In the genomic region with DNA sequence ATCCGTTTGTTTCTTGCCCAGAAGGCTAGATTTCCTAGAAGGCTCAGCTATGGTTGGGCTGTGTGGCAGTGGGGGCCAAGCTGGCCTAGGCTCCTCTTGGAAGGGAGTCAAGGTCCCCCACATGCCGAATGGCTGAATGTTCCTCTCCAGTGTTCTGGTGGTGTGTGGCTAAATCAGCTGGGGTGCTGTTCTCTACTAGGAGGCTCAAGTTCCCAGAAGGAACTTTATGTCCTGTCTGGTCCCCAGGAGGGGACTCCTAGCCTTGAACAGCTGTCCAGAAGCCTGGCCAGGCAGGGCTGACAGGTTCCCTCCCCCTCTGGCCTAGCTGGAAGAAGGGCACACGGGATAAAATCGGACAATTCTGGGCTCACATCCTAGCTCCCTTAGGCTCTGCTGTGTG, we compare ENCODE assay signal across 8 mouse cellular contexts.
A peak's percentile ranks its signal among the peaks of the same experiment; 100 is the strongest.
DNase-seq lines count a peak whose midpoint lies in the region; ATAC-seq and TF ChIP-seq lines count a peak whose summit lies in the region.

No protein-coding gene starts in this region.

- no peak for TF ChIP-seq CTCF in gastrocnemius, adult 2 months (IDR thresholded peaks at IDR 0.05)
- TF ChIP-seq CTCF in testis, adult 2 months (IDR thresholded peaks at IDR 0.05; ENCODE audit: control insufficient read depth, insufficient read depth, insufficient replicate concordance, low read depth, low read length) = no peak

- H3K36me3 ChIP-seq in intestine, embryonic 16.5 days (ENCODE audit: control insufficient read depth, insufficient read depth, low read length) = no peaks in the 10 kb centered on the region
- no peaks in the 10 kb centered on the region for H3K36me3 ChIP-seq in testis, adult 2 months (ENCODE audit: control insufficient read depth, insufficient read depth, low read length)

- H3K4me2 ChIP-seq in intestine, embryonic 16.5 days (ENCODE audit: low read depth, low read length) = no peak overlapping the region

- peak; percentile 75 for DNase-seq in gastrocnemius, adult 2 months
- no peak for DNase-seq in gastrocnemius, postnatal 10 days
- DNase-seq in ovary, postnatal 36 days (ENCODE audit: low spot score) = peak; percentile 29
- DNase-seq in ovary, adult 18-20 months (ENCODE audit: low spot score) = no peak
- DNase-seq in right cerebral cortex, adult 2 months (ENCODE audit: low spot score in 2 of 2) = no peak
- no peak for DNase-seq in thymus, adult 18-20 months

- no peaks in the 10 kb centered on the region for H3K9me3 ChIP-seq in intestine, embryonic 16.5 days (ENCODE audit: control insufficient read depth, low read length)

- no peak for TF ChIP-seq POLR2A in testis, adult 2 months (IDR thresholded peaks at IDR 0.05; ENCODE audit: control insufficient read depth, low read depth, low read length)

- H3K4me3 ChIP-seq in gastrocnemius, adult 2 months = peak overlapping the region; percentile 15; the same call in 1 of the 2 replicates
- no peak overlapping the region for H3K4me3 ChIP-seq in intestine, embryonic 16.5 days (ENCODE audit: low read length)
- H3K4me3 ChIP-seq in testis, adult 2 months (ENCODE audit: control insufficient read depth, low read depth, low read length) = no peak overlapping the region

- no peak for ATAC-seq in intestine, embryonic 16.5 days

- 48% methylated on average over 4 of the region's 4 CpGs for WGBS in intestine, embryonic 16.5 days

- intact Hi-C loops in gastrocnemius, adult 2 months (cut with DNase I) = no loop called here

- H3K27me3 ChIP-seq in intestine, embryonic 16.5 days (replicated peaks; ENCODE audit: control insufficient read depth, insufficient read depth, low read length) = no peaks in the 10 kb centered on the region
- no peaks in the 10 kb centered on the region for H3K27me3 ChIP-seq in testis, adult 2 months (ENCODE audit: control insufficient read depth, insufficient read depth, low read length)

- H3K4me1 ChIP-seq in intestine, embryonic 16.5 days (ENCODE audit: control insufficient read depth, insufficient read depth, low read length) = peaks cover 28% of the 10 kb centered on the region
- peaks cover 3% of the 10 kb centered on the region; the same call in 1 of the 2 replicates for H3K4me1 ChIP-seq in testis, adult 2 months (ENCODE audit: control insufficient read depth, insufficient read depth, low read length)

- peak overlapping the region; percentile 83 for H3K27ac ChIP-seq in gastrocnemius, adult 2 months
- H3K27ac ChIP-seq in intestine, embryonic 16.5 days (ENCODE audit: low read length) = peak overlapping the region; percentile 75
- H3K27ac ChIP-seq in testis, adult 2 months (ENCODE audit: control insufficient read depth, insufficient read depth, low read depth, low read length) = peak overlapping the region; percentile 81

- H3K9ac ChIP-seq in intestine, embryonic 16.5 days (ENCODE audit: low read depth, low read length) = peak overlapping the region; percentile 50

Comparison
In these comparisons a context has a peak if more than half of its experiments do, and no peak if none do; other contexts are left out.
1. DNase-seq: peak in gastrocnemius, adult 2 months (single experiment) and ovary, postnatal 36 days (single experiment); none in gastrocnemius, postnatal 10 days (single experiment), ovary, adult 18-20 months (single experiment), right cerebral cortex, adult 2 months (0 of 2) and thymus, adult 18-20 months (0 of 2).
2. Peak in every context shown above with its lines, with median percentiles within 50 percentile points of each other: H3K27ac ChIP-seq.